Mouse (Mus musculus) right cerebral cortex, postnatal 14 days (tissue): ENCODE results near the gene Prss2.
A peak's percentile ranks its signal among the peaks of the same experiment; 100 is the strongest.
"Not testable (repeated sequence)": the region's sequence is repeated elsewhere in the genome, so short reads cannot be mapped to it uniquely, and the experiment has no call there.

ENCODE experiments used
- DNase-seq: peaks from one replicate; pipeline ENCODE4 v3.0.0; 2022

Gene Prss2

GRCm38 (mm10) chr6:41521487-41521886 lies at the start of gene Prss2:
TSS of gene Prss2 (plus strand) at chr6:41521787.
- DNase-seq, result no peak

- DNase-seq, result no peak
These were observed 22.2 kb upstream of the Prss2 start for GRCm38 (mm10) chr6:41499374-41499773.

- DNase-seq, result no peak
These were observed 16.7 kb upstream of the Prss2 start for GRCm38 (mm10) chr6:41504915-41505314.

DNA sequence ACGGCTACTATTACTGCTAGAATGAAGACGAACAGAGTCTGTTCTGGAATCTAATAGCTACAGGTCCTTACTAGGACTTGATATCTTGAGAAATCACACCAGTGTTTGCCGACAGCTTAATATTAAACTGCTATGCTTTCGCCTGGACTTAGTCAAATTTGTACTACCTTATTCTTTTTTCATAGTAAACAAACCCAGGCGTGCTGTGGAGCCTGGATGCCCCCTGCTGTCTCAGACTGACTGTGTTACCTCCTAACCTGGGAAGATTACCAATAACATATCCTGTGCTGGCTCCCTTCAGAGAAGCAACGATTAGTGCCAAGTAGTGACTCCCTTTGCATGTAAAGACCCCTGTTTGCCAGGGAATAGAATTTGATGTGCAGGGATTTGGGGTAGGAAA lies 16.3 kb upstream of the Prss2 start:
- no peak for DNase-seq

- DNase-seq, result no peak
These were observed 3.5 kb upstream of the Prss2 start for GRCm38 (mm10) chr6:41518017-41518524.

DNA sequence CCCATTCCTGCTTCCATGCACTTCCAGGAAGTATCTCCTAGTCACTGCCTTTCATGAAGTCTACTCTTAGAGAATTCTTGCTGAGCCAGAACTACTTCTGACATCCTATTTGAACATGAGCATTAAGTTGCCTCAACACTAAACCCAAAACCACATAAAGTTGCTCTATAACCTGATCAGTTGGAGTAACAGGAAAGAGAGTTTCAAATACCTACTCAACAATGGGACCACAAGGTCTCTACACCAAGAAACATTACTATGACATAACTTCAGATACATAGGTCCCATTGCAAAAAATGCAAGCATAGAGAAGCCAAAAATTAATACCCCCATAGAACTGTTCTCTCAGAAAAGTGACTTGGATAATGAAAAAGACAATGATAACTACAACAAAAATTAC lies 4.9 kb downstream of the Prss2 start:
- DNase-seq, result no peak

GRCm38 (mm10) chr6:41527402-41527801 lies 5.8 kb downstream of the Prss2 start:
- DNase-seq, result no peak

GRCm38 (mm10) chr6:41529987-41530386 lies 8.4 kb downstream of the Prss2 start:
- DNase-seq, result peak; percentile 37

- no peak for DNase-seq
These were observed 10.6 kb downstream of the Prss2 start for GRCm38 (mm10) chr6:41532181-41532580.

- no peak for DNase-seq
These were observed 11.2 kb downstream of the Prss2 start for GRCm38 (mm10) chr6:41532687-41533284.

DNA sequence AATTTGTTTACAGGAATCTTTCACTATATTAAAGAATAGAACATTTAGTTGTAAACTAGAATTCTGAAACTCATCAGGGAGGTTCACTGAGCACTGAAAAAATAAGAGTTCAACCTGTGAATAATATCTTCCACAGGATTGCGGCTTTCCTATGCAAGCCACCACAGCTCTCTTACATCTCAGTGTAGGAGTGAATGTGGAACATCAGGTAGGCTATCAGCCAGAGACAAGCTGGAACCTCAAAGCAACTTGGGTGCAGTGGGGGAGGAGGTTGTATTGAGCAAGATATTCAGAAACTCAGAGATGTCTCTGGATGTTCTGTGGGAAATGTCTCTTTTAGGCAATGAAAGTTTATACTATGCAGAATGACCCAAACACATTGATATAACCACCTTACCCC lies 15.8 kb downstream of the Prss2 start:
- DNase-seq, result no peak

- DNase-seq, result not testable (repeated sequence)
These were observed 16.7 kb downstream of the Prss2 start for GRCm38 (mm10) chr6:41538296-41538695.

GRCm38 (mm10) chr6:41540746-41541145 lies 19.2 kb downstream of the Prss2 start:
- no peak for DNase-seq

- no peak for DNase-seq
These were observed 20.2 kb downstream of the Prss2 start for GRCm38 (mm10) chr6:41541746-41542145.

DNA sequence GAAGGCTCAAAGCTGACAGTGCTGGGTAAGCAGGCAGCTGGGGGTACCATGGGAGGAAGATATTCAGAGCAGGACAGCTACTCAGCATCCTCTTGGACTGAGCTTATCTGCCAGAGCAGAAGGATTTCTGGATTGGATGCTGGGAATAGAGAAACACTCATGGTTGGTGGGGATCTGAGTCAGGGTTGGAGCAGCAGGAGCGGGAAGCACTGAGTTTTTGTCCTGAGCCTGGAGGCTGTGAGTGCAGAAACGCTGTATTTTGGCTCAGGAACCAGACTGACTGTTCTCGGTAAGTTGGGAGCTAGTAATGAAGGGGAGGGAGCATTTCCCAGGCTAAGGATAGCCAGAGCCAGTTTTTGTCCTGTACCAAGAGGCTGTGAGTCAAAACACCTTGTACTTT lies 21.4 kb downstream of the Prss2 start:
- no peak for DNase-seq

GRCm38 (mm10) chr6:41543411-41544050 lies 21.9 kb downstream of the Prss2 start:
- DNase-seq, result peak; percentile 16

- no peak for DNase-seq
These were observed 22.9 kb downstream of the Prss2 start for GRCm38 (mm10) chr6:41544381-41544924.

GRCm38 (mm10) chr6:41545266-41545665 lies 23.7 kb downstream of the Prss2 start:
- DNase-seq, result no peak

DNA sequence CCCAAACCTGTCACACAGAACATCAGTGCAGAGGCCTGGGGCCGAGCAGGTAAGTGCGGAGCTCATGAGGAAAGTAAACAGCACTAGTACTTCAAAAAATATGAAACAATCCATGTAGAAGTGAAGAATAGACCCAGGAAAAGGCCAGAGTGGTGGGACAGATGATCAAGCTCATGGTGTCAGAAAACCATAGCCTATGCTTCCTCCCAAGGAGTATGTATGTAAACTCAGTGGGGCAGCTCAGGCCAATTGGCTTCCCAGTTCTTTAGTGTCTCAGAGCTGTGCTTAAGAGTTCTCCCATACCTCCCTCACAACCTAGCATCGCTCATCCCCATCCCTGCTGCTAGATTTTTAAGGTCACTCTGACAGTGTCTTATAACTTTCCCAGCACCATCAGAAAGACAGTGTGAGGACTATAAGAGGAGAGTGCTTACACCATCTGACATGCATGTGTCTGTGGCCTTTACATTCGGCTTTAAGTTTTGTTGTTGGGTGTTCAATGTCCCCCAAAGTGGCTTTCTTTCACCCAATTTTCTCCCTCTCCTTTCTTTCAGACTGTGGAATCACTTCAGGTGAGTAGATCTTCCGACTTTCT lies 25.6 kb downstream of the Prss2 start:
- no peak for DNase-seq

GRCm38 (mm10) chr6:41548286-41548685 lies 26.7 kb downstream of the Prss2 start:
- DNase-seq, result no peak

GRCm38 (mm10) chr6:41553356-41554010 lies 31.9 kb downstream of the Prss2 start:
- no peak for DNase-seq

DNA sequence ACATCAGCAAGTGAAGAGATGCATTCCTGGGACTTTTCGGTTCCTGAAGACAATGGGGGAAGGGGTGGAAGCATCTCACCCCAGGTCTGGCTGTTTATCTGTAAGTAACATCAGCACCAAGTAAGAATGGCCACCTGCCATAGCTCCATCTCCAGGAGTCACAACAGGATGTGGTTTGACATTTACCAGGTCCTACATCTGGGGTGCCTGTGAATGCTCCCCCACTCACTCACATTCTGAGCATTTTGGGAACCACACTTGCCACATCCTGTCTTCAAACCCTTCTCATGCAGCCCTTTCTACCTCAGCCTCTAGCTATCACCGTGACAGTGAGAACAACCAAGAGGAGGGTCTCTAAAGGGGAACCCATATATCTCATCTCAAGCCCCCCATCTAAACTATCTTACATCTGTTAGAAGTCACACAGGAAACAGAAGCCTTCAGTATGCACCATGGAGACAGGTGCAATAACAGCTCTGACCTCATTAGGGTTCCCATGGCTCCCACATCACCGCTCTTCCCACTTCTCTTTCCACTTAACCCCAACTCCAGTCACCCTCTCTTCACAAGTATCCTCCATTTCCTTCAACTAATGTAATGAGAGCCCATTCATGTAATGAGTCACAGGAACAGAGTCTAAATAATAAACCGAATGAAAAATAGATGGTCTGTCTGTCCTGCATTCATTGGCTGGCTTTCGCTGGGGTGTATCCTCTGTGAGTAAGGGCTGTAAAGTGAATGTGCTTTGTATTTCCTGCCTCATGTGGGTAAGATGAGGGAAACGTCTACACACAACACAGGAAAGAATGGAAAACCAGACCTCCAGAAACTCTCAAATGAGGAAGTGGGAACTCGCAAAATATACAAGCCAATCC lies 32.9 kb downstream of the Prss2 start:
- DNase-seq, result no peak
